Mouse (Mus musculus): ENCODE results near the gene Fgd5. TPM values are rescaled to one million over a fixed set of nuclear protein-coding genes. Genes with fewer than 3 reads are reported as not detected.
A peak's percentile ranks its signal among the peaks of the same experiment; 100 is the strongest.
"Not testable (repeated sequence)": the region's sequence is repeated elsewhere in the genome, so short reads cannot be mapped to it uniquely, and the experiment has no call there.

Fgd5 gene
- 6.2 and 6.6 TPM in 2 replicates for polyA plus RNA-seq (2014; fragmentation: Nextera tagmentation; extraction: Ambion mirVana)

GRCm38 (mm10) chr6:91978371-91979300 lies at the start of gene Fgd5:
Gene Fgd5 (plus strand): TSS chr6:91978878.
- ATAC-seq (ENCODE audit: insufficient read depth, low FRiP score, low TSS enrichment) (peak; percentile 68), DNase-seq (ENCODE audit: low spot score) (peak; percentile 68)
- H3K4me1 ChIP-seq (ENCODE audit: control insufficient read depth, insufficient read depth, low read length) = peaks cover 4% of the 10 kb centered on the region; the same call in 1 of the 2 replicates
- peaks cover 15% of the 10 kb centered on the region for H3K27me3 ChIP-seq (ENCODE audit: control insufficient read depth, insufficient read depth, low read length)
- 0 out of 2 replicates have a peak within 1 kb of the TSS, but pooled peaks have one; percentile 27 for H3K27ac ChIP-seq (ENCODE audit: low read depth, low read length)
- H3K4me3 ChIP-seq (ENCODE audit: low read depth, low read length) = peak within 1 kb of the TSS; percentile 56
- no peaks in the 10 kb centered on the region for H3K9me3 ChIP-seq (ENCODE audit: control insufficient read depth, low read length)
- H3K9ac ChIP-seq (ENCODE audit: low read length) = peak within 1 kb of the TSS; percentile 61
- H3K4me2 ChIP-seq (ENCODE audit: low read depth) = peak within 1 kb of the TSS; percentile 93
- H3K36me3 ChIP-seq (ENCODE audit: control insufficient read depth, insufficient read depth, low read length) = no peaks in the 10 kb centered on the region
- WGBS = under 1% methylated on average over 51 of the region's 62 CpGs

- no peaks in the 10 kb centered on the region for H3K27me3 ChIP-seq (ENCODE audit: control insufficient read depth, insufficient read depth, low read length)
- H3K36me3 ChIP-seq (ENCODE audit: control insufficient read depth, insufficient read depth, low read length) = no peaks in the 10 kb centered on the region
- no peak for DNase-seq (ENCODE audit: low spot score)
- no peak overlapping the region for H3K27ac ChIP-seq (ENCODE audit: low read depth, low read length)
- H3K4me1 ChIP-seq (ENCODE audit: control insufficient read depth, insufficient read depth, low read length) = no peaks in the 10 kb centered on the region
- ATAC-seq (ENCODE audit: insufficient read depth, low FRiP score, low TSS enrichment) = no peak
- H3K4me2 ChIP-seq (ENCODE audit: low read depth) = no peak overlapping the region
- H3K9ac ChIP-seq (ENCODE audit: low read length) = no peak overlapping the region
- no peaks in the 10 kb centered on the region for H3K9me3 ChIP-seq (ENCODE audit: control insufficient read depth, low read length)
- WGBS = 91% methylated on average over 5 of the region's 5 CpGs
- no peak overlapping the region for H3K4me3 ChIP-seq (ENCODE audit: low read depth, low read length)
Observed at GRCm38 (mm10) chr6:91931231-91931630, 47.4 kb upstream of the Fgd5 start.

- Histone ChIP-seq H3K4me1 (ENCODE audit: control insufficient read depth, insufficient read depth, low read length) (no peaks in the 10 kb centered on the region; the same call in 1 of the 2 replicates), H3K27me3 (ENCODE audit: control insufficient read depth, insufficient read depth, low read length) (no peaks in the 10 kb centered on the region), H3K4me2 (ENCODE audit: low read depth) (no peak overlapping the region), H3K36me3 (ENCODE audit: control insufficient read depth, insufficient read depth, low read length) (no peaks in the 10 kb centered on the region), H3K4me3 (ENCODE audit: low read depth, low read length) (no peak overlapping the region), H3K9ac (ENCODE audit: low read length) (no peak overlapping the region), H3K27ac (ENCODE audit: low read depth, low read length) (no peak overlapping the region), H3K9me3 (ENCODE audit: control insufficient read depth, low read length) (no peaks in the 10 kb centered on the region)
- ATAC-seq (ENCODE audit: insufficient read depth, low FRiP score, low TSS enrichment) (no peak), DNase-seq (ENCODE audit: low spot score) (no peak)
- 57% methylated on average over 4 of the region's 4 CpGs for WGBS
Observed at GRCm38 (mm10) chr6:91938491-91938890, 40.2 kb upstream of the Fgd5 start.

- H3K9ac ChIP-seq (ENCODE audit: low read length) = no peak overlapping the region
- no peaks in the 10 kb centered on the region for H3K9me3 ChIP-seq (ENCODE audit: control insufficient read depth, low read length)
- DNase-seq (ENCODE audit: low spot score) (no peak), ATAC-seq (ENCODE audit: insufficient read depth, low FRiP score, low TSS enrichment) (no peak)
- H3K36me3 ChIP-seq (ENCODE audit: control insufficient read depth, insufficient read depth, low read length) = no peaks in the 10 kb centered on the region
- no peak overlapping the region for H3K4me2 ChIP-seq (ENCODE audit: low read depth)
- H3K4me3 ChIP-seq (ENCODE audit: low read depth, low read length) = no peak overlapping the region
- H3K4me1 ChIP-seq (ENCODE audit: control insufficient read depth, insufficient read depth, low read length) = no peaks in the 10 kb centered on the region
- H3K27me3 ChIP-seq (ENCODE audit: control insufficient read depth, insufficient read depth, low read length) = no peaks in the 10 kb centered on the region
- WGBS = 82% methylated on average over 2 of the region's 2 CpGs
- no peak overlapping the region for H3K27ac ChIP-seq (ENCODE audit: low read depth, low read length)
Observed at GRCm38 (mm10) chr6:91948426-91948825, 30.3 kb upstream of the Fgd5 start.

- H3K4me1 ChIP-seq (ENCODE audit: control insufficient read depth, insufficient read depth, low read length); DNase-seq (ENCODE audit: low spot score); H3K27me3 ChIP-seq (ENCODE audit: control insufficient read depth, insufficient read depth, low read length); ATAC-seq (ENCODE audit: insufficient read depth, low FRiP score, low TSS enrichment); H3K9me3 ChIP-seq (ENCODE audit: control insufficient read depth, low read length); H3K27ac ChIP-seq (ENCODE audit: low read depth, low read length); H3K4me2 ChIP-seq (ENCODE audit: low read depth); H3K4me3 ChIP-seq (ENCODE audit: low read depth, low read length); H3K9ac ChIP-seq (ENCODE audit: low read length); H3K36me3 ChIP-seq (ENCODE audit: control insufficient read depth, insufficient read depth, low read length): not testable (repeated sequence)
- 21% methylated on average over 1 of the region's 8 CpGs for WGBS
Observed at GRCm38 (mm10) chr6:91958015-91958414, 20.7 kb upstream of the Fgd5 start.

GRCm38 (mm10) chr6:91960028-91960811 lies 18.5 kb upstream of the Fgd5 start:
- no peaks in the 10 kb centered on the region for H3K27me3 ChIP-seq (ENCODE audit: control insufficient read depth, insufficient read depth, low read length)
- ATAC-seq (ENCODE audit: insufficient read depth, low FRiP score, low TSS enrichment) (no peak), DNase-seq (ENCODE audit: low spot score) (no peak)
- H3K4me1 ChIP-seq (ENCODE audit: control insufficient read depth, insufficient read depth, low read length) = peaks cover 7% of the 10 kb centered on the region; the same call in 1 of the 2 replicates
- no peaks in the 10 kb centered on the region for H3K9me3 ChIP-seq (ENCODE audit: control insufficient read depth, low read length)
- H3K4me3 ChIP-seq (ENCODE audit: low read depth, low read length) = no peak overlapping the region
- 41% methylated on average over 8 of the region's 8 CpGs for WGBS
- H3K27ac ChIP-seq (ENCODE audit: low read depth, low read length) = no peak overlapping the region
- no peak overlapping the region for H3K9ac ChIP-seq (ENCODE audit: low read length)
- H3K4me2 ChIP-seq (ENCODE audit: low read depth) = no peak overlapping the region
- H3K36me3 ChIP-seq (ENCODE audit: control insufficient read depth, insufficient read depth, low read length) = no peaks in the 10 kb centered on the region

GRCm38 (mm10) chr6:91963429-91963828 lies 15.2 kb upstream of the Fgd5 start:
- Histone ChIP-seq H3K9me3 (ENCODE audit: control insufficient read depth, low read length) (no peaks in the 10 kb centered on the region), H3K4me3 (ENCODE audit: low read depth, low read length) (no peak overlapping the region), H3K27me3 (ENCODE audit: control insufficient read depth, insufficient read depth, low read length) (no peaks in the 10 kb centered on the region), H3K36me3 (ENCODE audit: control insufficient read depth, insufficient read depth, low read length) (no peaks in the 10 kb centered on the region), H3K4me2 (ENCODE audit: low read depth) (no peak overlapping the region), H3K9ac (ENCODE audit: low read length) (no peak overlapping the region), H3K27ac (ENCODE audit: low read depth, low read length) (no peak overlapping the region), H3K4me1 (ENCODE audit: control insufficient read depth, insufficient read depth, low read length) (peaks cover 9% of the 10 kb centered on the region; the same call in 1 of the 2 replicates)
- ATAC-seq (ENCODE audit: insufficient read depth, low FRiP score, low TSS enrichment) (peak; percentile 71), DNase-seq (ENCODE audit: low spot score) (peak; percentile 45)
- 4% methylated on average over 4 of the region's 4 CpGs for WGBS

- Histone ChIP-seq H3K4me3 (ENCODE audit: low read depth, low read length) (no peak overlapping the region), H3K9ac (ENCODE audit: low read length) (no peak overlapping the region), H3K36me3 (ENCODE audit: control insufficient read depth, insufficient read depth, low read length) (no peaks in the 10 kb centered on the region), H3K4me2 (ENCODE audit: low read depth) (no peak overlapping the region), H3K27ac (ENCODE audit: low read depth, low read length) (no peak overlapping the region), H3K4me1 (ENCODE audit: control insufficient read depth, insufficient read depth, low read length) (peaks cover 9% of the 10 kb centered on the region; the same call in 1 of the 2 replicates), H3K9me3 (ENCODE audit: control insufficient read depth, low read length) (no peaks in the 10 kb centered on the region), H3K27me3 (ENCODE audit: control insufficient read depth, insufficient read depth, low read length) (no peaks in the 10 kb centered on the region)
- whole genome bisulfite sequencing = 88% methylated on average over 8 of the region's 8 CpGs
- DNase-seq (ENCODE audit: low spot score) (no peak), ATAC-seq (ENCODE audit: insufficient read depth, low FRiP score, low TSS enrichment) (no peak)
Observed at GRCm38 (mm10) chr6:91965060-91965459, 13.6 kb upstream of the Fgd5 start.

All from neural tube, embryonic 11.5 days (tissue).